Mouse (Mus musculus) intestine, postnatal 0 days (tissue): Measurements from ENCODE around the gene Polr1c. TPM values are rescaled to one million over a fixed set of nuclear protein-coding genes. Genes with fewer than 3 reads are reported as not detected.

ENCODE experiments used
- ATAC-seq: fragments of 200-750 bp; cut with Nextera tagmentation; 2 replicates; pipeline ENCODE4 v1.8.0; 2017; ENCODE audit warnings: mild to moderate bottlenecking, moderate TSS enrichment, moderate library complexity
- H3K27ac ChIP-seq: fragments of 300-500 bp; sonication (generic); 2 replicates; pipeline ENCODE4 v1.5.1; 2014; ENCODE audit warnings: mild to moderate bottlenecking, low read depth, low read length, moderate library complexity
- H3K27me3 ChIP-seq: fragments of 300-500 bp; sonication (generic); replicated peaks from 2 replicates; pipeline ENCODE4 v1.6.1; 2014; ENCODE audit warnings: low read length, mixed read lengths; ENCODE audit not compliant: control insufficient read depth, insufficient read depth
- H3K36me3 ChIP-seq: fragments of 300-500 bp; sonication (generic); 2 replicates; pipeline ENCODE4 v1.6.1; 2014; ENCODE audit warnings: mild to moderate bottlenecking, moderate library complexity; ENCODE audit not compliant: control insufficient read depth, insufficient read depth
- H3K4me1 ChIP-seq: fragments of 300-500 bp; sonication (generic); replicated peaks from 2 replicates; pipeline ENCODE4 v1.6.1; 2014; ENCODE audit warnings: antibody characterized with exemption, low read length, mixed read lengths; ENCODE audit not compliant: control insufficient read depth, insufficient read depth
- H3K4me2 ChIP-seq: fragments of 300-500 bp; sonication (generic); replicated peaks from 2 replicates; pipeline ENCODE4 v1.6.1; 2014; ENCODE audit warnings: low read depth, mild to moderate bottlenecking, moderate library complexity
- H3K4me3 ChIP-seq: fragments of 300-500 bp; sonication (generic); 2 replicates; pipeline ENCODE4 v1.5.1; 2014; ENCODE audit warnings: low read depth, low read length
- H3K9ac ChIP-seq: fragments of 300-500 bp; sonication (generic); 2 replicates; pipeline ENCODE4 v1.6.1; 2014; ENCODE audit warnings: mild to moderate bottlenecking, low read depth, low read length
- H3K9me3 ChIP-seq: fragments of 300-500 bp; sonication (generic); 2 replicates; pipeline ENCODE4 v1.6.1; 2016; ENCODE audit warnings: mixed run types; ENCODE audit not compliant: control insufficient read depth
- CTCF ChIP-seq: sonication (generic); IDR thresholded peaks from 2 replicates; pipeline ENCODE4 v1.5.1; 2016; ENCODE audit warnings: low read depth, mild to moderate bottlenecking, control low read depth, antibody characterized with exemption, moderate library complexity
- WGBS: fragments of 180-500 bp; shearing (Covaris S2); extraction: QIAGEN DNeasy Blood & Tissue Kit; methylation state at CpG from one replicate; pipeline ENCODE4 v1.1.7; 2014; 5-methylcytosine and 5-hydroxymethylcytosine counted together
- polyA plus RNA-seq: library from polyadenylated mRNA; unstranded; fragments of >200 nt; fragmentation: Nextera tagmentation; extraction: Ambion mirVana; gene quantifications from 2 replicates; pipeline ENCODE4 v1.2.1, GENCODE M21; 2015

Polr1c gene
- polyA plus RNA-seq, 1 experiment from 2014 or later: 32.1 TPM

GRCm38 (mm10) chr17:46242274-46242673 lies 5.6 kb downstream of the Polr1c start:
- peaks cover 4% of the 10 kb centered on the region; the same call in 1 of the 2 replicates for H3K4me1 ChIP-seq
- 90% methylated on average over 13 of the region's 13 CpGs for WGBS
- no peaks in the 10 kb centered on the region for H3K9me3 ChIP-seq
- TF ChIP-seq CTCF: no peak
- no peak overlapping the region for H3K9ac ChIP-seq
- no peak overlapping the region for H3K27ac ChIP-seq
- no peak overlapping the region for H3K4me3 ChIP-seq
- H3K36me3 ChIP-seq: peaks cover 71% of the 10 kb centered on the region
- H3K4me2 ChIP-seq: no peak overlapping the region
- no peaks in the 10 kb centered on the region for H3K27me3 ChIP-seq
- no peak for ATAC-seq

- Histone ChIP-seq H3K27ac (no peak overlapping the region), H3K9me3 (no peaks in the 10 kb centered on the region), H3K4me1 (no peaks in the 10 kb centered on the region), H3K4me3 (no peak overlapping the region), H3K4me2 (no peak overlapping the region), H3K9ac (no peak overlapping the region), H3K36me3 (peaks cover 79% of the 10 kb centered on the region), H3K27me3 (no peaks in the 10 kb centered on the region)
- 55% methylated on average over 11 of the region's 11 CpGs for WGBS
- no peak for TF ChIP-seq CTCF
- no peak for ATAC-seq
Measured at GRCm38 (mm10) chr17:46241471-46241870, 6.4 kb downstream of the Polr1c start.

- no peak for TF ChIP-seq CTCF
- H3K4me3 ChIP-seq: no peak overlapping the region
- no peak overlapping the region for H3K9ac ChIP-seq
- 88% methylated on average over 15 of the region's 15 CpGs for WGBS
- ATAC-seq: no peak
- no peaks in the 10 kb centered on the region for H3K9me3 ChIP-seq
- H3K36me3 ChIP-seq: peaks cover 75% of the 10 kb centered on the region
- no peak overlapping the region for H3K27ac ChIP-seq
- no peak overlapping the region for H3K4me2 ChIP-seq
- H3K27me3 ChIP-seq: no peaks in the 10 kb centered on the region
- H3K4me1 ChIP-seq: no peaks in the 10 kb centered on the region
Measured at GRCm38 (mm10) chr17:46239516-46240114, 8.2 kb downstream of the Polr1c start.

- Histone ChIP-seq H3K4me2 (no peak overlapping the region), H3K36me3 (peaks cover 80% of the 10 kb centered on the region), H3K9ac (no peak overlapping the region), H3K27me3 (no peaks in the 10 kb centered on the region), H3K4me3 (no peak overlapping the region), H3K4me1 (no peaks in the 10 kb centered on the region), H3K9me3 (no peaks in the 10 kb centered on the region), H3K27ac (no peak overlapping the region)
- WGBS: 87% methylated on average over 5 of the region's 5 CpGs
- TF ChIP-seq CTCF: no peak
- ATAC-seq: no peak
Measured at GRCm38 (mm10) chr17:46237480-46237879, 10.4 kb downstream of the Polr1c start.

- H3K36me3 ChIP-seq: peaks cover 76% of the 10 kb centered on the region
- WGBS: 92% methylated on average over 6 of the region's 6 CpGs
Measured at GRCm38 (mm10) chr17:46237079-46237478, 10.8 kb downstream of the Polr1c start.

GRCm38 (mm10) chr17:46236067-46236466 lies 11.8 kb downstream of the Polr1c start:
- ATAC-seq: no peak
- Histone ChIP-seq H3K4me3 (no peak overlapping the region), H3K4me2 (no peak overlapping the region), H3K9me3 (no peaks in the 10 kb centered on the region), H3K27me3 (no peaks in the 10 kb centered on the region), H3K36me3 (peaks cover 74% of the 10 kb centered on the region), H3K27ac (no peak overlapping the region), H3K9ac (no peak overlapping the region), H3K4me1 (no peaks in the 10 kb centered on the region)
- WGBS: 65% methylated on average over 1 of the region's 1 CpGs
- no peak for TF ChIP-seq CTCF

More at GRCm38 (mm10) chr17:46237079-46237478, 10.8 kb downstream of the Polr1c start:
- Histone ChIP-seq H3K27ac (no peak overlapping the region), H3K4me1 (no peaks in the 10 kb centered on the region), H3K9ac (no peak overlapping the region), H3K9me3 (no peaks in the 10 kb centered on the region), H3K27me3 (no peaks in the 10 kb centered on the region), H3K4me2 (no peak overlapping the region), H3K4me3 (no peak overlapping the region)
- ATAC-seq: no peak
- no peak for TF ChIP-seq CTCF
